Mouse (Mus musculus) urinary bladder, postnatal 4 days (tissue): Measurements from ENCODE around the gene Crhbp.

Experiments
- DNase-seq, 2 experiments: peaks; one replicate each; pipeline ENCODE4 v3.0.0; 2021 to 2022; ENCODE audit warnings: low spot score in 2 of 2

Gene Crhbp

GRCm38 (mm10) chr13:95444824-95445223 is at the start of gene Crhbp:
Gene Crhbp, minus strand, starts transcription at chr13:95444924.
- DNase-seq, result no peak

GRCm38 (mm10) chr13:95493296-95493695 is 48.6 kb upstream of the Crhbp start:
- DNase-seq, result no peak

GRCm38 (mm10) chr13:95491327-95491726 is 46.6 kb upstream of the Crhbp start:
- no peak for DNase-seq

- DNase-seq, result no peak
These were observed 39.9 kb upstream of the Crhbp start for GRCm38 (mm10) chr13:95484664-95485063.

- peak; percentile 58 to 83 for DNase-seq
These were observed 36.7 kb upstream of the Crhbp start for GRCm38 (mm10) chr13:95481428-95481827.

GRCm38 (mm10) chr13:95478671-95479413 is 34.1 kb upstream of the Crhbp start, which contains the start of gene S100z:
Gene S100z, minus strand, starts transcription at chr13:95478721.
- DNase-seq, result no peak

GRCm38 (mm10) chr13:95477173-95477572 is 32.4 kb upstream of the Crhbp start:
- DNase-seq, result no peak

GRCm38 (mm10) chr13:95475124-95475523 is 30.4 kb upstream of the Crhbp start:
- no peak for DNase-seq

- no peak for DNase-seq
These were observed 29.6 kb upstream of the Crhbp start for GRCm38 (mm10) chr13:95474294-95474693.

- no peak for DNase-seq
These were observed 26.2 kb upstream of the Crhbp start for GRCm38 (mm10) chr13:95470970-95471369.

- no peak for DNase-seq
These were observed 6.8 kb upstream of the Crhbp start for GRCm38 (mm10) chr13:95451529-95451928.

- DNase-seq, result no peak
These were observed 6.0 kb upstream of the Crhbp start for GRCm38 (mm10) chr13:95450636-95451210.

- no peak for DNase-seq
These were observed 5.0 kb upstream of the Crhbp start for GRCm38 (mm10) chr13:95449730-95450129.

- DNase-seq, result no peak
These were observed 433 bp downstream of the Crhbp start for GRCm38 (mm10) chr13:95444291-95444690.

- peak in 1 of 2 experiments; percentile 24 for DNase-seq
These were observed 1.1 kb downstream of the Crhbp start for GRCm38 (mm10) chr13:95443376-95444233.

GRCm38 (mm10) chr13:95442901-95443300 is 1.8 kb downstream of the Crhbp start:
- no peak for DNase-seq

GRCm38 (mm10) chr13:95439569-95439968 is 5.2 kb downstream of the Crhbp start:
- DNase-seq, result no peak

GRCm38 (mm10) chr13:95431760-95432159 is 13.0 kb downstream of the Crhbp start:
- no peak for DNase-seq

- DNase-seq, result no peak
These were observed 17.2 kb downstream of the Crhbp start for GRCm38 (mm10) chr13:95427499-95427898.

- DNase-seq, result peak in 1 of 2 experiments; percentile 33
These were observed 18.3 kb downstream of the Crhbp start for GRCm38 (mm10) chr13:95426421-95426820.

- DNase-seq, result no peak
These were observed 19.2 kb downstream of the Crhbp start for GRCm38 (mm10) chr13:95425484-95425883.

GRCm38 (mm10) chr13:95424932-95425331 is 19.8 kb downstream of the Crhbp start:
- DNase-seq, result no peak
